Mouse (Mus musculus): ENCODE results near the gene Krt24.
A peak's percentile ranks its signal among the peaks of the same experiment; 100 is the strongest.

Krt24 gene

GRCm38 (mm10) chr11:99284833-99285312 is at the start of gene Krt24:
Gene Krt24 (minus strand): TSS chr11:99285262.
- no peak for DNase-seq (ENCODE audit: low read depth)

DNA sequence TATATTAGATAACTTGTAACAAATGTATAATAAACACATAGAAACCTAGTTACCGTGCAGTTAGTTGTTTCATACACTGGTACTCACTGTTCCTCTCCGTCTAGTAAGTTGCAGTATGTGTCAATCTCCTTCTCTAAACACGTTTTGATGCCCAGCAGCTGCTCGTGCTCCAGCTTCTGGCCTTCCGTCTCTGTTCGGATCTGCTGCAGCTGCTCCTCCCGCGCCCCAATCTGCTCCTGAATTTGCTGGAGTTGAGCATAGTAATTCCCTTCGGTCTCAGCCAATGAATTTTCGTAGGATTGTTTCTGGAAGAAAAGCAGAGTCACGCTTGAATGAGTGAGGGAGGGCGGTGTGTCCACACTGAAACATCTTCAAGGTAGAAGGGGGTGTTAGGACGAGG is 48.4 kb upstream of the Krt24 start:
- DNase-seq (ENCODE audit: low read depth): no peak

DNA sequence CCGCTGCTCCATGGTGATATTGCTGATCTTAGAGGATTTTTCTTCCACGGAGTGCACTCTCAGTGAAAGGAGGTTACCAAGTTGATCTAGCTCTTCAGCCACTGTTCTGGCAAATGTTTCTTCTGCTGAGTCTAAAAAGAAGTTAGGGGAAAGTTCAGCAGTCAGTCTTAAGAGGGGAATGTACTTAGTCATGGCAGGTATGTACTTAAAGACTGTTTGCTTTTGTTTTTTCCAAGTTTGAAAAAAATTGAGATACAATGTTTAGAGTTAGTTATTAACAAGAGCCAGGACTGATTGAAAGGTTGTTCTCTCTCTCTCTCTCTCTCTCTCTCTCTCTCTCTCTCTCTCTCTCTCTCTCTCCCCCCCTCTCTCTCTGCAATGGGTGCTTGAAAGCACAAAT is 44.6 kb upstream of the Krt24 start:
- no peak for DNase-seq (ENCODE audit: low read depth)

GRCm38 (mm10) chr11:99322851-99323250 is 37.8 kb upstream of the Krt24 start, which contains the start of gene Krt25:
Gene Krt25 (minus strand): TSS chr11:99322951.
- no peak for DNase-seq (ENCODE audit: low read depth)

DNA sequence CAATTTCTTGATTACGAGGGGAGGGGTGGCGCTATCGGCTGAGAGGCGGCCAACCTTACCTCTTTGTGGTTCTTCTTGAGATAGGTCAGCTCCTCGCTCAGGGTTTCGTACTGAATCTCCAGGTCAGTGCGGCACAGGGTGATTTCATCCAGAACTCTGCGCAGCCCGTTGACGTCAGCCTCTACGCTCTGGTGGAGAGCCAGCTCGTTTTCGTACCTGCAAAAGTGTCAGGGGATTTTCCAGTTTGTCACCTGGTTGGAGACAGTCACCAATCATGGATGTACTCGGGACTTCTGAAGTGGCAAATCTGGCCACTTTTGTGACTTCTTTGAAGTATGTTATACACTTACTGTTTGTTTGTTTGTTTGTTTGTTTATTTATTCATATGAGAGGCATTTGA is 36.0 kb upstream of the Krt24 start:
- DNase-seq (ENCODE audit: low read depth): no peak

GRCm38 (mm10) chr11:99319127-99319526 is 34.1 kb upstream of the Krt24 start:
- DNase-seq (ENCODE audit: low read depth): no peak

DNA sequence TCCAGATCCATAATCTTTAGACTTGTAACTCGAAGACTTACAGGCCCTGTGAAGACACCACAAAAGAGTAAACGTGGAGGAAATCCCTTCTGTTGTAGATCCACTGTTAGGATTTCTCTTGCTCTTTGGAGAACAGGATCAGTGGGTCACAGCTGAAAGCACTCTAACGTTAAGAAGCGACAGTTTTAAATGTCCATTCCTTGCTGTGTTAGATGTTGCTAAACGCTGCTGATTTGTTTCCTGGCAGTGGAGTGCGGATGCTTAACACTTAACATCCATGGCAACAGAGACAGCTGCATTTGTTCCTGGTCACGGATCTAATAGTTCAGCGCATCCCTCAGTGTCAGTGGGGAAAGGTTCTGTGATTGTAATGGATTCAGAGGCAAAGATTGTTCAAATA is 31.5 kb upstream of the Krt24 start:
- DNase-seq (ENCODE audit: low read depth): no peak

DNA sequence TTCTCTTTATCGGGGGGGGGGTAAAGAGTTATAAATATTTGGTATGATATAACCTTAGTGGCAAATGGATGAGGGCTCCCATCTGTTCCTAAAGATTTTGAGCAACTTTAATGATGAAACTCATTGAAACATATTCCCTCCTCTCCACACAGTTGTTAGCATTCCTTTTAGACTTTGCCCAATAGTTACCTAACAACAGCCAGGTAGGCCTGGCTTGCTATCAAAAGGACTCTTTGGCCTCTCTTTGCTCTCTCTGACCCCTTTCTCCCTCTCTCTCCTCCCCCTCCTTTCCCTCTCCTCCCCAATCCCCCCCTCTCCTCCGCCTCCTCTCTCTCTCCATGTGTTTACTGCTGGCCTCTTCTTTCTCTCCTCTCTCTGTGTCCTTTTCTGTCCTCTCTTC is 29.5 kb upstream of the Krt24 start:
- no peak for DNase-seq (ENCODE audit: low read depth)

DNA sequence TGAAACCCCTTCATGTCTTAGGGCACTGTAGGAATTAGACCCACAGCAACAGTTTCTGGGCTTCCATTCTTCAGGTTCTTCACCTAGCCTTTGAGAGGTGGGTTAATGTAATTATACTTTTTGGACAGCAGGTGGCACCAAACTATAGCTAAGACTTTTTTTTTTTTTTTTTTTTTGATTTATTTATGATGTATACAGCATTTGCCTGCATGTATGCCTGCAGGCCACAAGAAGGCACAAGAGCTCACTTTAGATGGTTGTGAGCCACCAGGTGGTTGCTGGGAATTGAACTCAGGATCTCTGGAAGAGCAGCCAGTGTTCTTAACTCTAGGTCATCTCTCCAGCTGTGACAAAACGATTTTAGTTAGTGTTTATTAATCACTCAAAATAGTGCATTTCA is 25.8 kb upstream of the Krt24 start:
- peak; percentile 83 for DNase-seq (ENCODE audit: low read depth)

DNA sequence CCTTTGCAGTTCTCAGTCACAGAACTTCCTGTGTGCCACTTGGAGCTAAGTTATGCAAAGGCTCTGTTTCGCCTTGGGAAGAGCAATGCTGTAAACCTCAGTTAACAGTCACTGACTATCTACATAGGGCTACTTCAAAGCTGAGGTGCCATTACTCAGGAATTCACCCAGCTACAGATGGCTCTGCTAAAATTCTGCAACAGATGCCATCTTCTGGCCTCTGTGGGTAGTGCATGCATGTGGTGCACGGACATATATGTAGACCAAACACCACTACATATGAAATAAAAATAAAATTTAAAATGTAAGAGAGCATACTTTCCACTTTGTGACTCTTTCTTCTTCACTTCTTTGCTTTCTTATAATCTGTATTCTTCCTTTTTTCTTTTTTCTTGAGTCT is 22.5 kb upstream of the Krt24 start:
- DNase-seq (ENCODE audit: low read depth): peak; percentile 83

- DNase-seq (ENCODE audit: low read depth): peak; percentile 36
These were observed 10.0 kb upstream of the Krt24 start for GRCm38 (mm10) chr11:99295039-99295438.

DNA sequence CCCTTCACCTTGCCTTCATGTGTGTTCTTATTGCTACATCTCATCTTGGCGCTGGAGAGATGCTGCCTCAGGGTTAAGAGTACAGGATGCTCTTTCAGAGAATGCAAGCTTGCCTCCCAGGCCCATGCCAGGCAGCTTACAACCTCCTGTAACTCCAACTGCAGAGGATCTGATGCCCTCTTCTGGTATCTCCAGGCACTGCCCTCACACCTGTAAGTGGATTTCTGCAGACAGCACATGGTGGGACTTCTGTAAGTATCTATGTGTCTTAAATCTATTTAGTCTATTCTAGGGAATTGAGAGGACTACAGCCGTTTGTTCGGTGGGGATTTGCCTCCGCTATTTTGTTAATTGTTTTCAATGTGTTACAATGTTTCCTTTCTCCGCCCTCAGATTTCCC is 7.8 kb upstream of the Krt24 start:
- peak; percentile 76 for DNase-seq (ENCODE audit: low read depth)

DNA sequence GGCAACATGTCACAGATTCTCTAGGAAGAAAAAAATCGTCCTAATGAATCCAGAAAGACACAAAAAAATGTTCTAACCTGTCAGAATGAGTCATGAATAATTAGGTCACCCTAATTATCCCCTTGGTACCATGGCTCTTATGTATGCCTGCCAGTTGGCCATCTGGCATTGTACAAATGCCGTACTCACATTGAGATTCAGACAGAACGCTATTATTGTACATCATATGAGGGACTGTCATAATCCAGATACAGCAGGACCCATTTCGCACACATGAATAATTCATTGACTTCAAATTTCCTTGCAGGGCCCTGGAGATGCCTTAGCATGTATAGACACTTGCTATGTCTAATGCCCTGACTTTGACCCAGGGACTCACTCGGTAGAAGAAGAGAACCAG is 1.1 kb downstream of the Krt24 start:
- no peak for DNase-seq (ENCODE audit: low read depth)

- DNase-seq (ENCODE audit: low read depth): peak; percentile 46
These were observed 1.7 kb downstream of the Krt24 start for GRCm38 (mm10) chr11:99283334-99283733.

DNA sequence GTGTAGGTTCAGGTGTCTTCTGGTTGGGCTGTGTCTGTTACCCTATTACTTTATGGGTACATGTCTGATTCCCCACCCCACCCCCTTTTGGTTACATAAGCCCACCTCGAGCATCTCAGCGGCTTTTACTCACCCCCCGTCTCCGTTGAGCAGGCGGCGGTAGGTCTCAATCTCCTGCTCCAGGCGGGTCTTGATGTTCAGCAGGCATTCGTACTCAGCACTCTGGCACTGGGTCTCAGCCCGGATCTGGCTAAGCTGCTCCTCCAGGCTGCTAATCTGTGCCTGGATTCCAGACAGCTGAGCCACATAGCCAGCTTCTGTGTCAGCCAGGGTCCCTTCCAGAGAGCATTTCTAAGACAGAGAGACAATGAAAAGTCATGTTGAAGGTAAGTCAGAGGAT is 3.9 kb downstream of the Krt24 start:
- DNase-seq (ENCODE audit: low read depth): no peak

GRCm38 (mm10) chr11:99279986-99280385 is 5.1 kb downstream of the Krt24 start:
- no peak for DNase-seq (ENCODE audit: low read depth)

GRCm38 (mm10) chr11:99276786-99277185 is 8.3 kb downstream of the Krt24 start:
- no peak for DNase-seq (ENCODE audit: low read depth)

- no peak for DNase-seq (ENCODE audit: low read depth)
These were observed 9.4 kb downstream of the Krt24 start for GRCm38 (mm10) chr11:99275624-99276023.

GRCm38 (mm10) chr11:99272721-99273120 is 12.3 kb downstream of the Krt24 start:
- no peak for DNase-seq (ENCODE audit: low read depth)

DNA sequence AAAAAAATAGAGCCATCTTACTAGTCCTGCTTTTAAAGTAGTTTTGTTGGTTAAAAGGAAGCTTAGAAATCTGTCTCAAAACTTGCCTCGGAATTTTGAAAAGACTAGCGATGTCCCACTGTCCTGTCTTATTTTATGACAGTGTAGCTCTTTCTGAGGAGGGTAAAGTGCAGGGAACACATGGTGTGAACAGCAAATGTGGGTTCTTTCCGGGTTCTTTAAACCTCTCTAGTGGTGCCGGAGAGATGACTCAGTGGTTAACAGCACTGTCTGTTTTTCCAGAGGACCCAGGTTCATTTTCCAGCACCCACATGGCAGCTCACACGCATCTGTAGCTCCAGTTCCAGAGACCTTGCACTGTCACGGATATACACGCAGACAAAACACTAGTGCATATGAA is 15.9 kb downstream of the Krt24 start:
- DNase-seq (ENCODE audit: low read depth): no peak

DNA sequence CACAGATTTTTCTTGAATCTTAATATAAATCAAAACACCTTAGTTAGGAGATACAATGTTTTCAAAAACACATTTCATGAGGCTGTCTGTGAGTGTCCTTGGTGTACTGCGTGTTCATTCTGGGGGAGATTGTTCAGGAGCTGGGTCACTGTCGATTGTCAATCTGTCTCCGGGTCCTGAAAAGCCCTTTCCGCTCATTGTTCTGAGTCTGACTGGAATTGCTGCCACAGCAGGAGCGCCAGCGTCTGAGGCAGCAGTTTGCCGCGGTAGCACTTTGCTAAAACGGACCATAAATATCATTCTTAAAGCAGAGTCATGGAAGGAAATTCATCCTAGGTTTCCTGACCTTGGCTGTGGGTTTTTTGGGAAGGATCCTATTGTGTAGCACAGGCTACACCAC is 19.3 kb downstream of the Krt24 start:
- DNase-seq (ENCODE audit: low read depth): no peak

GRCm38 (mm10) chr11:99265220-99265619 is 19.8 kb downstream of the Krt24 start:
- no peak for DNase-seq (ENCODE audit: low read depth)

- DNase-seq (ENCODE audit: low read depth): peak; percentile 34
These were observed 28.8 kb downstream of the Krt24 start for GRCm38 (mm10) chr11:99256213-99256612.

DNA sequence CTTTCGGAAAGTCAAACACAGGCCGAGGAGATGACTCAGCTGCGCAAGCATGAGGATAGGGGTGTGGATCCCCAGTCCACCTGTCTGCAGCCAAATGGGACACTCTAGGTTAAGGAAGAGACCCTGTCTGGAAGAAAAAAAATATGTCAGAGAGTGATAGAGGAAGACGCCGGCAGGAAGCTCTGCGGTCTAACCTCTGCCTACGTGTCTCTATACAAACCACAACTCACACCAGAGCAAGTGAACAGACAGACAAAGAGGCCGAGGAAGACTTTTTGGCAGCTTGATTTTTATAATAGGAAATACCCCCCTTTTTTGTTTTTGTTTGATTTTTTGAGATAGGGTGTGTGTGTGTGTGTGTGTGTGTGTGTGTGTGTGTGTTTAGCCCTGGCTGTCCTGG is 29.7 kb downstream of the Krt24 start:
- peak; percentile 80 for DNase-seq (ENCODE audit: low read depth)

GRCm38 (mm10) chr11:99253893-99254292 is 31.2 kb downstream of the Krt24 start:
- no peak for DNase-seq (ENCODE audit: low read depth)
